Mouse (Mus musculus): ENCODE results near the gene Wnt10b. TPM values are rescaled to one million over a fixed set of nuclear protein-coding genes. Genes with fewer than 3 reads are reported as not detected.
"Not testable (repeated sequence)": the region's sequence is repeated elsewhere in the genome, so short reads cannot be mapped to it uniquely, and the experiment has no call there.

Gene Wnt10b
- total RNA-seq, 1 experiment from 2014 or later = not detected

GRCm38 (mm10) chr15:98777005-98777616, 839 bp downstream of the Wnt10b start:
- ATAC-seq (replicated peaks; ENCODE audit: insufficient number of reproducible peaks, low FRiP score, low TSS enrichment, poor library complexity, severe bottlenecking) = no peak

- no peak for ATAC-seq (replicated peaks; ENCODE audit: insufficient number of reproducible peaks, low FRiP score, low TSS enrichment, poor library complexity, severe bottlenecking)
Measured at GRCm38 (mm10) chr15:98776280-98777004, 1.5 kb downstream of the Wnt10b start.

GRCm38 (mm10) chr15:98775533-98775932, 2.4 kb downstream of the Wnt10b start:
- ATAC-seq (replicated peaks; ENCODE audit: insufficient number of reproducible peaks, low FRiP score, low TSS enrichment, poor library complexity, severe bottlenecking) = no peak

GRCm38 (mm10) chr15:98774096-98774495, 3.9 kb downstream of the Wnt10b start:
- no peak for ATAC-seq (replicated peaks; ENCODE audit: insufficient number of reproducible peaks, low FRiP score, low TSS enrichment, poor library complexity, severe bottlenecking)

GRCm38 (mm10) chr15:98772511-98773211, 5.3 kb downstream of the Wnt10b start:
- ATAC-seq (replicated peaks; ENCODE audit: insufficient number of reproducible peaks, low FRiP score, low TSS enrichment, poor library complexity, severe bottlenecking) = peak; percentile 38

GRCm38 (mm10) chr15:98771813-98772425, 6.0 kb downstream of the Wnt10b start:
- no peak for ATAC-seq (replicated peaks; ENCODE audit: insufficient number of reproducible peaks, low FRiP score, low TSS enrichment, poor library complexity, severe bottlenecking)

- ATAC-seq (replicated peaks; ENCODE audit: insufficient number of reproducible peaks, low FRiP score, low TSS enrichment, poor library complexity, severe bottlenecking) = no peak
Measured at GRCm38 (mm10) chr15:98768259-98768658, 9.7 kb downstream of the Wnt10b start.

GRCm38 (mm10) chr15:98765929-98766328, 12.0 kb downstream of the Wnt10b start:
- no peak for ATAC-seq (replicated peaks; ENCODE audit: insufficient number of reproducible peaks, low FRiP score, low TSS enrichment, poor library complexity, severe bottlenecking)

GRCm38 (mm10) chr15:98762670-98763529, 15.1 kb downstream of the Wnt10b start, which contains the start of gene Arf3:
Arf3 (minus strand) TSS chr15:98763214.
- peak; percentile 94 for ATAC-seq (replicated peaks; ENCODE audit: insufficient number of reproducible peaks, low FRiP score, low TSS enrichment, poor library complexity, severe bottlenecking)

GRCm38 (mm10) chr15:98762201-98762621, 15.7 kb downstream of the Wnt10b start:
- ATAC-seq (replicated peaks; ENCODE audit: insufficient number of reproducible peaks, low FRiP score, low TSS enrichment, poor library complexity, severe bottlenecking) = peak; percentile 23; the same call in 1 of the 2 replicates

- ATAC-seq (replicated peaks; ENCODE audit: insufficient number of reproducible peaks, low FRiP score, low TSS enrichment, poor library complexity, severe bottlenecking) = no peak
Measured at GRCm38 (mm10) chr15:98754125-98754524, 23.8 kb downstream of the Wnt10b start.

- no peak for ATAC-seq (replicated peaks; ENCODE audit: insufficient number of reproducible peaks, low FRiP score, low TSS enrichment, poor library complexity, severe bottlenecking)
Measured at GRCm38 (mm10) chr15:98753021-98753423, 24.9 kb downstream of the Wnt10b start.

- ATAC-seq (replicated peaks; ENCODE audit: insufficient number of reproducible peaks, low FRiP score, low TSS enrichment, poor library complexity, severe bottlenecking) = no peak
Measured at GRCm38 (mm10) chr15:98749093-98749492, 28.9 kb downstream of the Wnt10b start.

- no peak for ATAC-seq (replicated peaks; ENCODE audit: insufficient number of reproducible peaks, low FRiP score, low TSS enrichment, poor library complexity, severe bottlenecking)
Measured at GRCm38 (mm10) chr15:98747296-98747695, 30.7 kb downstream of the Wnt10b start.

- ATAC-seq (replicated peaks; ENCODE audit: insufficient number of reproducible peaks, low FRiP score, low TSS enrichment, poor library complexity, severe bottlenecking) = no peak
Measured at GRCm38 (mm10) chr15:98746344-98746965, 31.5 kb downstream of the Wnt10b start.

GRCm38 (mm10) chr15:98743863-98744262, 34.1 kb downstream of the Wnt10b start:
- not testable (repeated sequence) for ATAC-seq (replicated peaks; ENCODE audit: insufficient number of reproducible peaks, low FRiP score, low TSS enrichment, poor library complexity, severe bottlenecking)

GRCm38 (mm10) chr15:98742766-98743428, 35.1 kb downstream of the Wnt10b start:
- no peak for ATAC-seq (replicated peaks; ENCODE audit: insufficient number of reproducible peaks, low FRiP score, low TSS enrichment, poor library complexity, severe bottlenecking)

Data from monocyte, adult 5-6 weeks (primary cell).